Mouse (Mus musculus): ENCODE data around the gene Nsfl1c.
"Not testable (repeated sequence)": the region's sequence is repeated elsewhere in the genome, so short reads cannot be mapped to it uniquely, and the experiment has no call there.

Gene Nsfl1c

DNA sequence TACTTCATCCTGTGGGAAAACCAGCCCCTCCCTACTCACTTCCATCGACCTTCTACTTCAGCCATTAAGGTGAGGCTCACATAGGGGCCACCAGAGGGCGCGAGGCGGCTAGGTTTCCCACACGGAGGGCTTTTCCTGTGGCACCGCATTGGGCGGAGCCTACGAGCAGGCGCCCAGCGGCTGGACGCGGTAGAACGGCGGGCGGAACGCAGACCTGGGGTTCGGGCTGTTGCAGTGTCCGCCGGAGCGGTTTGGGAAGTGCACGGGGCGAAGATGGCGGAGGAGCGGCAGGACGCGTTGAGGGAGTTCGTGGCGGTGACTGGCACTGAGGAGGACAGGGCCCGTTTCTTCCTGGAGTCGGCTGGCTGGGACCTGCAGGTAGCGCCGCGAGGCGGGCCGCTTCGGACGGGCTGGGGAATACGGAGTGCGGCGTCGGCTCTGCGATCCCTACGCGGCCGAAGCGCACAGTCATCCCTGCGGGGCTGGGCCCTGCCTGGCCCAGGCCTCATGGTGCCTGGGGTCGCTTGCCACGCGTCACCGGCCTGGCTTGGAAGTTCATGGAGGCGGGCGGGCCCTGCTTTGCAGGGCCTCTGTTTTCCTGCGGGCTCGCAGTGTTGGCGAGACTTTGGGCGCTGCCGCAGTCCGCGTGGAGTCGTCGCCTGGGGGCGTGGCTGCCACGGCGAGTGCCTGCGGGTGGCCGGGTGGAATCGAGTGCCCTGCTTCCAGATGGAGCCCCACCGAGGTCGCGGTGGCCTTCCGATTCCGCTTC is at the start of gene Nsfl1c:
Nsfl1c (plus strand) TSS at position 148 of the 769 bp plus-strand sequence.
- DNase-seq, result peak; percentile 95

GRCm38 (mm10) chr2:151476053-151476452 is 17.9 kb upstream of the Nsfl1c start, which contains the start of gene 4921509C19Rik:
Gene 4921509C19Rik, minus strand, starts transcription at chr2:151476153.
- DNase-seq, result not testable (repeated sequence)

GRCm38 (mm10) chr2:151486496-151486895 is 7.5 kb upstream of the Nsfl1c start:
- no peak for DNase-seq

- DNase-seq, result no peak
Measured at GRCm38 (mm10) chr2:151498358-151498757, 4.4 kb downstream of the Nsfl1c start.

- DNase-seq, result no peak
Measured at GRCm38 (mm10) chr2:151500442-151501007, 6.5 kb downstream of the Nsfl1c start.

DNA sequence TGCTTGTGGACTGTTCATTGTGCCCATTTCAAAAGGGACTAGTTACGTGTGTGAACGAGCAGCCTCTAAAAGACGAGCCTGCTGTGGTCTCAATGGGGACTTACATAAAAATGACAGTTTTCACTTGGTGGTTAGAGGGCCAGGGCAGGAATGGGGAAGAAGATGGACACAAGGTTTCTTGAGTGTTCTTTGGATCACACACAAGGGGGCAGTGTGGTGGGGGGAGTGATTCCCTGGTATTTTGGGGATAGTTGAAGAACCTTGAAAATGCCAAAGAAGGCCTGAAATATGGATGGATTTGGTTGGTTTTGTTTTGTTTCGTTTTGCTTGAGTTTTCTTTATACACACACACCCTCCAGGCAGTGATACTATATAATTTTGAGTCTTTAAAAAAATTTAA is 10.2 kb downstream of the Nsfl1c start:
- no peak for DNase-seq

DNA sequence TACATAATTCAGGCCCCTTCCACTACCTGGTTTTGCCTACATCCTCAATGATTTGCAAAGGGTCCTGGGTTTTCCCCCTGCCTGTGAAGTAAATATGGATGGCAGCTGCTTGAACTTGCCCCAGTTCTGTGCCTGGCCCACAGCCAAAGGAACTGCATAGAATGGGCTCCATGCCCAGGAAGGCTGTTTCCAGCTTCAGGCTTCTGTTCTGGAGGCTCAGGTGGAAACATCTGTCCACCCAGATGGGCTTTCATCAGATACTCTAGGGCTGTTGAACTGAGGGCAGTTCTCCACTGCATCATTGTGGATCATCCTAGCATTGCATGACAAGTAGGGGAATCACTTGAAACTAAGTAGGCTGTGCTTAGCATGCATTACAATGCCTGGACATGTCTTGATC is 18.2 kb downstream of the Nsfl1c start:
- DNase-seq, result peak; percentile 80

DNA sequence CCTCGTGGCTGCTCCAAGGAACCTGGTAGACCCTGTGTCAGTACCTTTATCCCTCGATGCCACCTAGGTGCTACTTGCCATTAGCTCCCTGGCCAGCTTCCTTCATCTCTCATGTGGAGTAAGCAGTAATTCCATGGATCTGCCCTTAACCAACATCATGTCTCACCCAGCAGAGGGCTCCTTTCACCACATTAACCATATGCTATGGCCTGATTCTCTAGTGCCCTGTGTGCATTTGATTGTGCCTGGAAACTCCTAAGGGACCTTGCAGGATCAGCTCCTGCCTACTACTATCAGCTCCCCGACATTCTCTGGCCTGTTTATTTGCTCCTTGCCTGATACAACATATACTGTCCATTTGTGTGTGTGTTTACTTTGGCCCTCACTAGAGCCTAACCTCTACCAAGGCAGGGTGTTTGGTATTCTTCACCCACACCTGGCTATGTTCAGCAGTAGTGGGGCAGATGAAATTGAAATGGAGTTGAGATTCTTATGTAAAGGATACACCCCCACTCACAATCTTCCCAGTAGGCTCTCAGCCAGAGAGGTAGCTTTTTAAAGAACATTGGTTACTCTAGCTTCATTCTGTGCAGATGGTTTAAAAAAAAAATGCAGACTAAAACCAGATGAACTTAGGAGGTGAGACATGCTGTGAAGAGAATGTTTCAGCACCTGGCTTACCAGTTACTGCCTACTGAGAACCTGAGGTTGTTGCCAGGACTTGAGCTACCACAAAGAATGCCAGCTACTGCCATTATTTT is 19.7 kb downstream of the Nsfl1c start:
- DNase-seq, result peak; percentile 15

GRCm38 (mm10) chr2:151519000-151519399 is 25.0 kb downstream of the Nsfl1c start:
- DNase-seq, result no peak

GRCm38 (mm10) chr2:151524324-151525041 is 30.5 kb downstream of the Nsfl1c start:
- no peak for DNase-seq

- DNase-seq, result no peak
Measured at GRCm38 (mm10) chr2:151525520-151525919, 31.5 kb downstream of the Nsfl1c start.

- DNase-seq, result no peak
Measured at GRCm38 (mm10) chr2:151528066-151528465, 34.1 kb downstream of the Nsfl1c start.

DNA sequence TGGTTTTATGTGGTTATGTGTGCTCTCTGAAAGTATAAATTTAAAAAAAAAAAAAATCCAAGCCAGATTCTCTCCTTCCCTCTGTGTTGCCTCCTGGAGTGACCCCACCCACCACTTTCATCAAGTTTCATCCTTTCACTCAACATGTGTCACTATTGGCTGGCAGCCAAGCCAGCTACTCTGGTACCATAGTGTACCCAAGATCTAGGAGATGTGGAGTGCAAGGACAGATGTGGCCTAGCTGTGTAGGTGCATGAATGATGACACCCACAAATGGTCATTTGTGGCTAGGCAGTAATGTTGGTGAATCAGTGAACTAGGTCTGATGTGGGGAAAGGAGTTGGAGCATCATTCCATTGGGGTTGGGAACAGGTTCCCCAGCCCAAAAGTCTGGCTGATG is 35.2 kb downstream of the Nsfl1c start:
- no peak for DNase-seq

- peak; percentile 14 for DNase-seq
Measured at GRCm38 (mm10) chr2:151530378-151531230, 36.6 kb downstream of the Nsfl1c start.

DNA sequence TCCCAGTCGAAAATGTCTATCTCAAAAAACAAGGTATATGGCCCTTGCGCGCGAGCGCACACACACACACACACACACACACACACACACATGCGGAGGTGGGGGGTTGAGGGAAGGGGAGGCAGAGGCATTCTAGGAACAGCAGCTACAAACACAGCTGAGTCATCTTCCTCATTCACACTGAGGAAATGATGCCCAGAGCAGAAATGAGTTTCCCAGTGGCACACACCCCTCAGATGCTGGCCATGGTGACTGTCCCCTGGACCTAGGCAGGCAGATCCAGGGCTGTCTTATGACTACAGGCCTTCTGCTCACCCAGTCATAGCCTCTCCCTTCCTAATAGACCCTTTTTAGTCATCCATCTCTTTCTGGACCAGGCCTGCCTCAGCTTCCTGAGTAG is 39.6 kb downstream of the Nsfl1c start:
- no peak for DNase-seq

DNA sequence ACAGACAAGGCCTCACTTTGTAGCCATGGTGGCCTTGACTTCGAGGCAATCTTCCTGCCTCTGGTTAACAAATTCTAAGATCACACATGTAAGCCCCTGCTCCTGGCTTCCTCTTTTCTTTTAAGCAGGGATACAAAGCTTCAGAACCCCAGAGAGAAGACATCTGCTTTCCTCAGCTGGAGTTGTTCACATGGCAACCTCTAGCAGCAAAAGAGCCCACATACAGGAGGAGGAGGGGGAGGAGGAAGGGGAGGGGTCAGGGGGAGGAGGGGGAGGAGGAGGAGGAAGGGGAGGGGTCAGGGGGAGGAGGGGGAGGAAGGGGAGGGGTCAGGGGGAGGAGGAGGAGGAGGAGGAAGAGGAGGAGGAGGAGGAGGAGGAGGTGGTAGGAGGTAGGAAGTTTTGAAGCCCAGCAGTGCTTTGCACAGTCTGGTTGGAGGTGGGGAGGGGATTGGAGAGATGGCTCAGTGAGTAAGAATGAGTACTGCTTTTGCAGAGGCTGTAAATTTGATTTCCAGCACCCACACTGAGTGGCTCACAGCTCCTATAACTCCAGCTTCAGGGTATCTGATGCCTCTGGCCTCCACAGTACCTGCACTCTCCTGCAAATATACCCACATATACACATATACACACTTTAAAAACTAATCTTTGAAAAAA is 42.1 kb downstream of the Nsfl1c start:
- no peak for DNase-seq

DNA sequence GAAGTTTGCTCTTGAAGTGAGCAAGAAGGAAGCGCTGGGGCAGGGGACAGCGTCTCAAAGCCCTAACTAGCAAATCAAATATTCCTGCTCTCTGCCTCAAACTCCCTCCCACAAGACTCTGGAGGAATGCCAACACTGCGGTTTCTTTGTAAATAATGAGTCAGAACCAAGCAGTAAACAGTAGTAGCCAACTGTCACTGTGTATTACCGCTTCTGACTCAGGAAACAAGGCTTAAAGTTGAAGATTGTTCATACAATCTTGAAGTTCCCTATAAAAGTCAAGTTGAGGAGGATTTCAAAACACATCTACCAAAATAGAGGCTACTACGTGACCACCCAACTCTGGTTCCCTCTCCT is 42.6 kb downstream of the Nsfl1c start:
- DNase-seq, result peak; percentile 79

DNA sequence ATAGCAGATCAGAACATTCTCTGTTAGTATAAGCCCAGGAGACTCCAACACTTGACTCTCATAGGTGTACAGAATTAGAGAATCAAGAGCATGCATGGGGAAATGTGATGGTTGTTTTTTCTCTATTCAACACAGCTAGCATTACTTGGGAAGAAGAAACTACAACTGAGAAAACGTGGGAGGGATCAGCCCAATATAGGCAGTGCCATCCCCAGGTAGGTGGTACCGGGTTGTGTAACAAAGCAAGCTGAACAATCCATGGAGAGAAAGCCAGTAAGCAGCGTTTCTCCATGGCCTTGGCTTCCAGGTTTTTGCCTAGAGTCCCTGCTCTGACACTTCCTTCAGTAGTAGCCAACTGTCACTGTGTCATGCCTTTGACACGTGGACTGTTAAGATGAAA is 44.7 kb downstream of the Nsfl1c start:
- no peak for DNase-seq

GRCm38 (mm10) chr2:151542323-151543062 is 48.5 kb downstream of the Nsfl1c start, which contains the start of gene Fkbp1a:
Gene Fkbp1a, plus strand, starts transcription at chr2:151542483.
- DNase-seq, result peak; percentile 98

GRCm38 (mm10) chr2:151543063-151543895 is 49.3 kb downstream of the Nsfl1c start:
- DNase-seq, result peak; percentile 83

Measured in kidney, postnatal 14 days (tissue).